Mouse (Mus musculus) heart, postnatal 36 days (tissue): ENCODE measurements around the gene Dnajc13. TPM values are rescaled to one million over a fixed set of nuclear protein-coding genes. Genes with fewer than 3 reads are reported as not detected.

Experiments used
- DNase-seq, 2 experiments: peaks; one replicate each; pipeline ENCODE4 v3.0.0; 2021 to 2022
- intact Hi-C: fragments of 180-260 bp; cut with DNase I; formaldehyde crosslinking; loops from one replicate; pipeline ENCODE4 v1.15.1; 2025
- total RNA-seq, 2 experiments: library from RNA; stranded (reverse); gene quantifications; 2 replicates each; pipeline ENCODE4 v1.2.3; 2021

Gene Dnajc13
- total RNA-seq, 2 experiments from 2014 or later = 31.1 to 37.5 TPM

GRCm38 (mm10) chr9:104260306-104260705, 2.4 kb downstream of the Dnajc13 start:
- no peak for DNase-seq
- intact Hi-C loops = loop anchor here (5.0 to 10.0 kb wide), 2 partner anchors 198 to 896 kb away; partner anchors contain the start of genes Acad11, Cdv3 and Uba5

GRCm38 (mm10) chr9:104256085-104256484, 6.6 kb downstream of the Dnajc13 start:
- intact Hi-C loops = no loop called here
- no peak for DNase-seq

- DNase-seq = no peak
- intact Hi-C loops = no loop called here
Observed at GRCm38 (mm10) chr9:104254408-104255180, 8.1 kb downstream of the Dnajc13 start.

GRCm38 (mm10) chr9:104252637-104253036, 10.1 kb downstream of the Dnajc13 start:
- intact Hi-C loops = no loop called here
- DNase-seq = no peak

GRCm38 (mm10) chr9:104251687-104252086, 11.0 kb downstream of the Dnajc13 start:
- no peak for DNase-seq
- intact Hi-C loops = no loop called here

GRCm38 (mm10) chr9:104251111-104251510, 11.6 kb downstream of the Dnajc13 start:
- intact Hi-C loops = no loop called here
- no peak for DNase-seq

- no peak for DNase-seq
- intact Hi-C loops = no loop called here
Observed at GRCm38 (mm10) chr9:104247307-104247987, 15.3 kb downstream of the Dnajc13 start.

- peak in 1 of 2 experiments; percentile 14 for DNase-seq
- intact Hi-C loops = no loop called here
Observed at GRCm38 (mm10) chr9:104243799-104244466, 18.8 kb downstream of the Dnajc13 start.

GRCm38 (mm10) chr9:104240146-104240545, 22.6 kb downstream of the Dnajc13 start:
- DNase-seq = no peak
- intact Hi-C loops = no loop called here

GRCm38 (mm10) chr9:104239076-104239475, 23.7 kb downstream of the Dnajc13 start:
- no peak for DNase-seq
- intact Hi-C loops = no loop called here

GRCm38 (mm10) chr9:104236256-104236930, 26.3 kb downstream of the Dnajc13 start:
- intact Hi-C loops = no loop called here
- DNase-seq = no peak

- DNase-seq = peak; percentile 22 to 35
- intact Hi-C loops = no loop called here
Observed at GRCm38 (mm10) chr9:104235751-104236150, 27.0 kb downstream of the Dnajc13 start.

- intact Hi-C loops = no loop called here
- no peak for DNase-seq
Observed at GRCm38 (mm10) chr9:104233815-104234214, 28.9 kb downstream of the Dnajc13 start.

- DNase-seq = no peak
- intact Hi-C loops = no loop called here
Observed at GRCm38 (mm10) chr9:104233060-104233459, 29.7 kb downstream of the Dnajc13 start.

- no peak for DNase-seq
- intact Hi-C loops = no loop called here
Observed at GRCm38 (mm10) chr9:104232004-104232403, 30.7 kb downstream of the Dnajc13 start.

- no peak for DNase-seq
- intact Hi-C loops = no loop called here
Observed at GRCm38 (mm10) chr9:104211402-104211801, 51.3 kb downstream of the Dnajc13 start.

- intact Hi-C loops = loop anchor here (1.0 to 5.0 kb wide), 2 partner anchors 102 to 173 kb away; no protein-coding TSS in a partner anchor
- DNase-seq = peak; percentile 25 to 44
Observed at GRCm38 (mm10) chr9:104203851-104204250, 58.9 kb downstream of the Dnajc13 start.

GRCm38 (mm10) chr9:104194528-104194927, 68.2 kb downstream of the Dnajc13 start:
- DNase-seq = no peak
- intact Hi-C loops = no loop called here

GRCm38 (mm10) chr9:104193900-104194299, 68.8 kb downstream of the Dnajc13 start:
- intact Hi-C loops = no loop called here
- DNase-seq = peak in 1 of 2 experiments; percentile 11

- intact Hi-C loops = no loop called here
- DNase-seq = no peak
Observed at GRCm38 (mm10) chr9:104193327-104193726, 69.4 kb downstream of the Dnajc13 start.

GRCm38 (mm10) chr9:104192513-104192912, 70.2 kb downstream of the Dnajc13 start:
- intact Hi-C loops = no loop called here
- DNase-seq = no peak
